Mouse (Mus musculus) ovary, postnatal 36 days (tissue): ENCODE measurements around the gene Tubd1.
"Not testable (repeated sequence)": the region's sequence is repeated elsewhere in the genome, so short reads cannot be mapped to it uniquely, and the experiment has no call there.

ENCODE experiments used
- DNase-seq: peaks from one replicate; pipeline ENCODE4 v3.0.0; 2022; ENCODE audit warnings: low spot score, mixed read lengths

Gene Tubd1

GRCm38 (mm10) chr11:86544639-86545299, at the start of gene Tubd1, which contains the start of gene Rps6kb1:
Tubd1 (plus strand) TSS chr11:86544991.
Rps6kb1 (minus strand) TSS chr11:86544805.
- DNase-seq = peak; percentile 98

GRCm38 (mm10) chr11:86497356-86497755, 47.4 kb upstream of the Tubd1 start:
- no peak for DNase-seq

DNA sequence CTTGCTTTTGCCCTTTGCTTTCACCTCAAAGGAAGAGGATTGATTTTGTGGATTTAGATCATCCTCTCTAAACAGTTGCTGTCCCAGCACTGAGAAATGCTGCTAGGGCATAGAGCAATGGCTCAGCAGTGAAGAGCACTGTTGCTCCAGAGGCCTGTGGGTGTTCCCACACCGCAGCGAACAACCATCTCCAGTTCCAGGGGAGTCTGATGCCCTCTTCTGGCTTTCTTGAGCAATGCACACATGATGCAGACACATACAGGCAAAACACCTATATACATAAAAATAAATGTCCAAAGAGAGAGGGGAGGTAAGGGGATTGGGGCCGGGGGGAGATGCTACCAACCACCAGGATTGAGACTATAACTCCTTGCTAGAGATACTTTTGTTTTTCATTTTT, 46.9 kb upstream of the Tubd1 start:
- DNase-seq = no peak

GRCm38 (mm10) chr11:86500795-86501194, 44.0 kb upstream of the Tubd1 start:
- no peak for DNase-seq

DNA sequence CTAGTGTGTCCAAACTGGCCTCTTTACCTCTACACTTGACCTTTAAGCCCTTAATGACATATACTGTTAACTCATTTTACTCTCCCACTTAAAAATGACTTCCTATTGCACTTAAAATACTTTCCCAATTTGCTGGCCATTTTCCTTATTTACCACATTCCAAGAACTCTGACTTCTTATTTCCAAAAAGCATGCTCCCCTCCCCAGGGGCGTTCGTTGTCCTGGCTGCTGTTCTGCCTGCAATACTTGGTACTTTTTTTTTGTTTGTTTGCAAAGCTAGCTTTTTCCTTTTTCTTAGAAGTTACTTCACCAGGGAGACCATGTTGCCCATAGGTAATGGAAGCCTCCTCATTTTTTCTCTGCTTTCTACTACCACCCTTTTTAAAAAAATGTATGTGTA, 41.7 kb upstream of the Tubd1 start:
- DNase-seq = no peak

GRCm38 (mm10) chr11:86507334-86507733, 37.5 kb upstream of the Tubd1 start:
- DNase-seq = no peak

- no peak for DNase-seq
Observed at GRCm38 (mm10) chr11:86507991-86508390, 36.8 kb upstream of the Tubd1 start.

DNA sequence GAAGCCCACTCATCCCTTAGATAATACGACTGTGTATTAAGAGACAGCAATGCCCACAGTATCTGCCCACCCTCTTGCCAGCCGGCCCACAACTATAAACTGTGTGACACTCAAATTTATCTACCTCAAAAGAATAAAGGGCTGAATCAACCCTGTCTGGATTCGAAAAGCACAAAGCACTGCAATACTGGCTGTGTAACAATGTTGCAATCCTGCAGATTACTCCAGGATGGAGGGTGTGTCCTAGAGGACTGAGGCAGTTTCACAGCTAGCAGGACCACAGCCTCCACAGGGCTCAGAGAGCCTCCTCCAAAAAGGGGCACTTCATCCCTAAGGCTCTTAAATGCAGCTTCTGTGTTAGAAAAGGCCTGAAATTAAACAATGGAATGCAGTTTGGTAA, 28.2 kb upstream of the Tubd1 start:
- no peak for DNase-seq

DNA sequence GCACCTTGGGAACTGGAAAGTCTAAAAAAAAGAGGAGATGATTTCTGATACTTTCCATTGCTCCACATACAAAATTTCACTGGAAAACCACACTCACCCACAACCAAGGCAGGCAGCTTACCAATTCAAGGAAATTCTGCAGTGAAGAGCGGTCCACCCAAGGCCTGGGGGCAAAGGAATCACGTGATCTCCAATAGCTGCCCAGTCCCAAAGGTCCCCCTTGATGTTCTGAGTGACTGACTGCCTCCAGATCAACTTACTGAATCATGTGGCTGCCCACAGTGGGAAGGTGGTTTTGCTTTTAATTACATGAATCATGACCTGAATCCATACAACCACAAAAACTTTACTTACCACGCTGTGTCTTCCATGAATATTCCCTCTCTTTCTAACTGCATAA, 27.6 kb upstream of the Tubd1 start:
- no peak for DNase-seq

DNA sequence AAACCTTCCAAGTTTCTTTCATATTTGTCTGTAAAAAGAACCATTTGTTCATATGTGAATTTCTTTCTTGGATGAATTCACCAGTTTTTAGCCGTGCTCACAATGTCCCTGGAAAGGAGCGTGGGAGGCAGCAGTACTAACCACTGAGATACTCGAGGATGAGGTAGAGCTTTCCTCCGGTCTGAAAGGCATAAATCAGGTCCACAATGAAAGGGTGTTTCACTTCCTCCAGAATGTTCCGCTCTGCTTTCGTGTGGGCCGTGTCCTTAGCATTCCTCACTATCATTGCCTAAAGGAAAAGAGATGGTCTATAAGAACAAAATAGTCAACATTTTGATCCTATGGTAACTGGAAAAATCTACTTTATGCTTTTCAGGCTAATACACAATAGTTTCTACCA, 25.0 kb upstream of the Tubd1 start:
- no peak for DNase-seq

GRCm38 (mm10) chr11:86527528-86527927, 17.3 kb upstream of the Tubd1 start:
- DNase-seq = no peak

DNA sequence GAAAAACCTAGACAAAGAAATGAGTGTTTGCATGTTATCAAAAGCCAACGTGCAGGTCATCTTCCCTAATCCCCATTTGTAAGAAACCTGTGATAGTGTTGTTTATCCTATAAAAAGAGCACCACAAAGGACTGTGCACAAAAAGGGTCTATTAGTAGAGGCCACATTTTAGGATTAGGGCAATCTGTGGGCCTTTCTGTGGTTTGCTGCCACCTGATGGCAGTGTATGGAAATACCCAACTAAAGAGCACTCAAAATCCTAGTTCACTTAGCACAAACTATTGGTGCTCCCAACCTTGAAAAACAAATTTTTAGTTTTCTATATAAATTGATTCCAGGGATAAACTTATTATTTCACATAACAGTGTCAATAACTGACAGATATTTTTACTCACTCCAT, 12.0 kb upstream of the Tubd1 start:
- DNase-seq = no peak

DNA sequence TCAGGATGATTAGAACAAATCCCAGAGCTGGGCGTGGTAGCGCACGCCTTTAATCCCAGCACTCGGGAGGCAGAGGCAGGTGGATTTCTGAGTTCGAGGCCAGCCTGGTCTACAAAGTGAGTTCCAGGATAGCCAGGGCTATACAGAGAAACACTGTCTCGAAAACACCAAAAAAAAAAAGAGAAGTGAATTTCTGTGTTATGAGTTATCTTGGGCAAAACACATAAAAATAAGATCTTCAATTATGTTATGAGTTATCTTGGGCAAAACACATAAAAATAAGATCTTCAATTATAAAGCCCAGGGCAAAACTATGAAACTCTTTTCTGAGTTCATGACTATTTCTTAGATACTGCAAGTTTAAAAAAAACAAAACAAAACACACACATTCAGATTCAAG, 11.5 kb upstream of the Tubd1 start:
- DNase-seq = not testable (repeated sequence)

DNA sequence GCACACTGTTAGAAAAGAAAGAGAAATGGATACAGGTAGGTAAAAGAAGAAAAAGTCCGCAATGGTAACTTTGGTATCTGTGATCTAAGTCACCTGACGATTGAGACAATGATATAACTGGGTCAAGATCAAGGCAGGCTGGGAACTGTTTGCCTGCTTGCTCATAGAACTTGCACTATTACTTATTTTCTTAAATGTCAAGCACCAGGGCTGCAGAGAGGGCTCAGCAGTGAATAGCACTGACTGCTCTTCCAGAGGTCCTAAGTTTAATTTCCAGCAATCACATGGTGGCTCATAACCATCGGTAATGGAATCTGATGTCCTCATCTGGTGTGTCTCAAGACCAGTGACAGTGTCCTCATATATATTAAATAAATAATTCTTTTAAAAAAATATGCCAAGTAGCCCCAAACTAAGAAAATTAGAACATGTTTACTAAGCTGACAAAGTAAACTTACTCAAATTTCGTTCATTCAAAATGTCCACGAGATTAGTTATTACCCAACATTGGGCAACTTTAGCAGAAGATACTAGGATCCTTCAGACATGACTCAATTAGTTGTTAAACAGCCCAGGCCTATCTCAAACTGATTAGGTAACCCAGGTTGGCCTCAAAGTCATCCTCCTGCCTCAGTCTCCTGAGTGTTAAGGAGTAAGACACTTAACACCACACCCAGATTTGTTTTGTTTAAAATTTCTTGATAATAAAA, 10.4 kb upstream of the Tubd1 start:
- DNase-seq = no peak

DNA sequence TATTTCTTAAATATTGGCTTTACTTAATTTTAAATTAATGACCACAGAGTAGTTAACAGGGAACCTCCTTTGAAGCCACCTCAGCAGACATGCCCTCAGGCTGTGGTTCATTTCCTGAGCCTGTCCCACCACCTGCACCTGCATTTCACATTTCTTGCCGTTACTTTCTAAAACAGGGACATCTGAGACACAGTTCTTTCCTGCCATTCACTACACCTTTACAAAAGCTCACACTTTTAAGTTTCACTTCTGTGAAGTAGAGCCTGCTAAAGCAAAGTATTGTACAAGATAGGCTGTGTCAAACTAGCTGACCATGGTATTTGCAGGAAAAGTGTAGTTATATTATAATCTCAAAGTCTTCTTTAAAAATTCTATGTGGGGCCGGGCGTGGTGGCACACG, 6.0 kb upstream of the Tubd1 start:
- DNase-seq = no peak

- no peak for DNase-seq
Observed at GRCm38 (mm10) chr11:86539716-86540475, 4.9 kb upstream of the Tubd1 start.

- DNase-seq = no peak
Observed at GRCm38 (mm10) chr11:86540476-86540845, 4.3 kb upstream of the Tubd1 start.

- no peak for DNase-seq
Observed at GRCm38 (mm10) chr11:86542851-86543250, 1.9 kb upstream of the Tubd1 start.

GRCm38 (mm10) chr11:86543960-86544638, 692 bp upstream of the Tubd1 start:
- no peak for DNase-seq

GRCm38 (mm10) chr11:86545556-86545955, 765 bp downstream of the Tubd1 start:
- no peak for DNase-seq

- DNase-seq = no peak
Observed at GRCm38 (mm10) chr11:86547412-86547811, 2.6 kb downstream of the Tubd1 start.

- no peak for DNase-seq
Observed at GRCm38 (mm10) chr11:86553525-86553924, 8.7 kb downstream of the Tubd1 start.

- no peak for DNase-seq
Observed at GRCm38 (mm10) chr11:86558258-86558657, 13.5 kb downstream of the Tubd1 start.
